Mouse (Mus musculus): ENCODE measurements around the gene Erich6b. TPM values are rescaled to one million over a fixed set of nuclear protein-coding genes. Genes with fewer than 3 reads are reported as not detected.

The Erich6b gene
- total RNA-seq (2021), result not detected
- long read RNA-seq, experiment 1, result 0 reads
- long read RNA-seq, experiment 2, result 0 reads

DNA sequence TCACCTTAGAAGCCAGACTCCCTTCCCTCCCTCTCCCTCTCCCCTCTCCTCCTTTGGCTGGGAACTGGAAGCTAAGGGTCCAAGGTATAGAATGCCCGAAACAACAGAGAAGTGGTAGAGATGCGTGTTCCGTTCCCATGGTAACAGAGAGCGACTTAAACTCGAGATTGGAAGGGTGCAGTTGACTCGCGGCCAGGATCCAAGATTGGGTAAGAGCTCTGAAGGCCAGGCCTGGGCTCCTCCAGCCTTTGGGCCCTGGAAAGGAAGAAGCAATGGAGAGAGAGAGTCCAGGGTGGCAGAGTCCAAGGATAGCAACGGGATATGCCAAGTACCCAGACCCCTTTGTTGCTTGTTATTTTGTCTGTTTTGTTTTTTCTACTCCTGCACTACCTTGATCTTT, at the start of gene Erich6b:
Gene Erich6b (plus strand): TSS at position 180 of the 400 bp plus-strand sequence.
- DNase-seq (ENCODE audit: low spot score), result no peak

DNA sequence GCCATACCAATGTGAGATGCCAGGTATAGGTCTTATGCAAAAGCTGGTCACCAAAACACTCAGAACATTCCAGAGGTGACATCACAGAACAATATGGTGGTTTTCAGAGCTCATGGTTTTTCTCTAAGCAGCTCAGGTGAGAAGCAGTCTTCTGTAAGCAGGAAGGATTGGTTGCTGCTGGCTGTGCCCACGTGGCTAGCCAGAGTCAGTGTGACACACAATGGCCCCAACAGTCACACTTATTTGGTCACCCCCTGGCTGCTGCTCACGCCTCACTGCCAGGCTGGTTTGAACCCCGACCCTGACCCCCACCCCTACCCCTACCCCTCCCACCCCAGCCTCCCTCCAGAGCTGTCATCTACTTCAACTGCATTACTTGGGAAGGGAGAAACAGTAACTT, 49.1 kb upstream of the Erich6b start, which contains the start of gene Spert:
Gene Spert (minus strand): TSS at position 139 of the 400 bp plus-strand sequence.
- DNase-seq (ENCODE audit: low spot score), result no peak

DNA sequence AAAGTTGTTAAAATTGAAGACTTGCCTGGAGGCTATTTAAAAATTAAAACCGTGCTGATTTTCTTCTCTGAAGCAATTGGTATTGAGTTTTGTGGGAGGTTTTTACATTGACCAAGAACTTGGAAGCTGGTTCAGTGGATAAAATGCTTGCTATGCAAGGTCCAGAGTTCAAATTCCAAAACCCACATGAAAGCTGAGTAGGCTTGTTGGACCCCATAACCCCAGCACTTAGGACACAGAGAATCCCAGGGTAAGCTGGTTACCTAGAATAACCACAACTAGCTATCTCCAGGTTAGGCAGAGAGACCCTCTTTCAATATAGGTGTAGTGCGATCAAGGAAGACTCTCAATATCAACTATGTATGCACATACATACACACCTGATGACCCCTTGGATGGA, 32.9 kb upstream of the Erich6b start:
- no peak for DNase-seq (ENCODE audit: low spot score)

DNA sequence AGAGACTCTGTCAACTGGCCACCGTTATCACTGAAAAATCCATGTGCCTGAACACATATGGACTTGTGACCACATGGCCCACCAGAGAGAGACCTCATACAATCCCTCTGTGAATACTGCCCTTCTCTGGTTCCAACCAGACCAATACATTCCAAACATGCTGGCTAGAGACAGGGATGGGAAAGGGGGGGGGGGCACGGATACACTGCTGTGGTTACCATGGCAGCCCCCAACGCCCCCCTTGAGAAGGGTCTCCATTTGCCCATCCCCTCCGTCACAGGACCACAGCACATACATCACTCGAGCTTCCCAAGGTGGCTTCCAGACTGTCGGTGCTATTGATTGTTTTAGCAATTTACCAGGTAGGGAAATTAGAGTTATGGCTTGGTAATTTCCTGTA, 25.7 kb upstream of the Erich6b start:
- DNase-seq (ENCODE audit: low spot score), result no peak

DNA sequence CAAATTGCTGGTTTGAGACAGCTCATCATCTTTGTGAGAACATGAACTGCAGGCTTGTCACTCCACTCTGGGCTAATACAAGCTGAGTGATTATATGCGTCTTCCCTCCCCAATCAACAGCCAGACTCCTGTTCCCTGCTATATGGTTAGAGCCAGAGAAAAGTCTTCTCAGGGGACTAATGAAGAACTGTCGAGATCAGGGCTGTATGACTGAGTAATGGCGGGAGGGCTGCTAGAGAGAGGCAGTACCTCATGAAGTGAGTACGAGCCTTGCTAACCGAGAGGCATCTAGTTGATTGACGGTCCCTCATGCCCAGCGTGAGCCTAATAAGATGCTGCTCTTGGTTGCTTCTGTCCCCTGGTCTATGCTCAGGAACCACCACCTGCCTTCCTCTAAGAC, 19.1 kb upstream of the Erich6b start:
- no peak for DNase-seq (ENCODE audit: low spot score)

DNA sequence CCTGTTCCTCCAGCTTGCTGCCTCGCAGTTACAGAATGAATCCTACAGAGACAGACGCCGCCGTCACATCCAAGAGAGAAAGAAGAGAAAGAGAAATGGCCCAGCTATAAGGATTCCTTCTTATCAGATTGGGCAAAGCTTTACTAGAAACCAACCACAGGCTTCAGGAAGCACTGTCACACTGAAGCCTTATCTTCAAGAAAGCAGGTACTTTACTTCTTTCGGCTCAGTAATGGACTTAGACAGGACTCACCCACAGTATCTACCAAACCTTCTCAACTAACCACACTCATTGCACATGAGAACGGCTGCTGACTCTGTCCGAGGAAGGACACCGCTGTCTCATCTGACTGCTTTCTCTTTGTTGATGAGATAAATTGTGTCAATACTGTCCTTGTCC, 13.2 kb upstream of the Erich6b start:
- DNase-seq (ENCODE audit: low spot score), result no peak

DNA sequence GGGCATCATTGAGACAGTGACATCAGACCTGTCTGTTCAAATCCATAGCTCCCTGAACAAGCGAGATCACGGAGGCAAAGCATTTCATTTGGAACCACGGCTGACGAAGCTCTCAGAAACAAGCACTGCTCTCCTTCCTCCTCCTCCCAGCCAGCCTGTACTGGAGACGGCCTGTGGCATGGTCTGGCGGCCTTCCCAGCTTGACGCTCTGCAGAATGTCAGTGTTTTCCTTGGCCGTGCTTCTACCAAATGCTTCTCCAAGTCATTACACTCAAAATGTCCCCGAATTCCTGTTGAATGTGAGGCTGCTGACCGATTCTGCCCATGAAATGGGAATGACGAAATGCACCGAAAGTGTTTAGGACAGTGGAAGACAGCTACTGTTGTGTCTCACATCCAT, 6.7 kb upstream of the Erich6b start:
- no peak for DNase-seq (ENCODE audit: low spot score)

DNA sequence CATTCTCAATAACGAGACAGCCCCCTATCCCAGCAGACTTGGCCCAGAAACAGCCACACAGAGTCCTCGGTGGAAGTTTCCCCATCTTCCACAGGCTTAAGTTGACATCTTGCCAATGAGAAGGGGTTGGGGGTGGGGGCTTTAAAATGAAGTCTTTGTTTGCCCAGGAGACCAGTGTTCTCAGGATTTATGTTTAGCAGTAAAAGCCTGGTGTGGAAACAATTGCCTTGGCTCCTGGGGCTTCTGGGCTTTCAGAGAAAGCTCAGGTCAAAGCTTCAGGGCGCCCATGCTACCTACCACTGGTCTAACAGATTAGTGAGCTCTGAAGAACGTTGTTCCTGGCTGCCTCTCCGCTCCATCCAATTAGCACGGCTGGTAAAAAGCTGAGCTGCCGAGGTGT, 6.0 kb upstream of the Erich6b start:
- no peak for DNase-seq (ENCODE audit: low spot score)

DNA sequence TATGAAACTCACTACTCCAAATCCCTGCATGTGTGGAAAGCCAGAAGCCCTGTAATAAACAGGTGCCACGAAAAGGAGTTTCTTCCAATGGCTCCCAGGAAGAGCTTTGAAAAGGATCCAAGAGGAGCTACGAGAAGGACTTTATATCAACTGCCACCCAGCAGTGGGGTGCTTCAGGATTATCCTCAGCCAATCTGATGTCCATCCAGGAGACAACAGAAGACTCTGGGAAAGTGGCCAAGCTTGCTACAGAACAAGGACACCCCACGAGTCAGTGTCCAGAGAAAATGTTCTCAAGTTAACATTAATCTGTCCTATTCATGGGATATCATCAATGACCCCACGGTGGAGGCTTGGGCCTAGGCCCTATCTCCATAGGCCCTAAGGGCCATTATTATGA, 4.4 kb upstream of the Erich6b start:
- no peak for DNase-seq (ENCODE audit: low spot score)

DNA sequence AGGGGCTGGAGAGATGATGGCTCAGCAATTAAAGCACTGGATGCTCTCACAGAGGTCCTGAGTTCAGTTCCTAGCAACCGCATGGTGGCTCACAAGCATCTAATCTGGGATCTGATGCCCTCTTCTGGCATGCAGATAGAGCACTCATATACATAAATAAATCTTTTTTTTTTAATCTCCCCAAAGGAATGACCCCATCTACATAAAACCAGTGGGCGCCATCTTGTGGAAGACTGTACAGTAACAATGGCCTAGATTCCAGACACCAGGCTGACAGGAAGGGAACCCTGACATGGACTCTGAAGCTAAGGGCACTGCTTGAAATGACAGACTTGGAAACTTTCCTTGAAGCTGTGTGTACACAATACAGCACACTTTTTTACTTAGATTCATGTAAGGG, 1.2 kb upstream of the Erich6b start:
- no peak for DNase-seq (ENCODE audit: low spot score)

DNA sequence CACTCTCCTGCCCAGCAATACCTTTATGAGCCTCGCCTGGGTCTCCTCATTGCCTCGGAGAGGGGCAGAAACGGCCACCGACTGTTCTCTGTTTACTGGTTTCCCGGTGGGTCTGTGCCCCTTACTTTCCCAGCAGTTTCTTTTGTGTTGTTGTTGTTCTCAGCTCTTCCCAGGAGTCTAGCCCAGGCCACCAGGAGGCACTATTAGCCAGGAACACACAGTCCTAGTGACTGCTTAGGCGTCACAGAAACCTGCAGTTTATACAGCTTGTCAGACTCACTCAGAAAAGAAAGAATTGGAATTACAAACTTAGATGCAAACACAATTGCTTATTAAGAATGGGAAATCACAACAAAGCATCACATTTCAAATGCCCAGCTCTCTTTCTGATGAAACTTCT, 690 bp upstream of the Erich6b start:
- DNase-seq (ENCODE audit: low spot score), result no peak

DNA sequence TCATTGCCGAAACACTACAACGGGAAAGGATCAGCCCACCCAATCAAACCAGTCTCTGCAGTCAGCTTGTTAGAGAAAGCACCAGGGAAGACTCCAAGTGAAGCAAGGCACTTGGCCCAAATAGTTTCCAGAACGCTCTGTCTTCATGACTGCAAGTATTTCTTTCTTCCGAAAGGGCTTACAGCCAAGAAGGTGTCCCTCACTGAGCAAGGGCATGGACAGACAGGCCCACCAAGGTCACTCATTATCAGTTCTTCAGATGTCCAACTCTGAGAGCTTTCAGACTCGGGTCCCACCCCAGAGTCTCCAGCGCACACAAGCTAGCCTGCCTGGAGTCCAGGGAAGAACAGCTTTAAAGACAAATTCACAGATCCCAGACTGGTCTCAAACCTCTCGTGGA, 3.4 kb downstream of the Erich6b start:
- no peak for DNase-seq (ENCODE audit: low spot score)

DNA sequence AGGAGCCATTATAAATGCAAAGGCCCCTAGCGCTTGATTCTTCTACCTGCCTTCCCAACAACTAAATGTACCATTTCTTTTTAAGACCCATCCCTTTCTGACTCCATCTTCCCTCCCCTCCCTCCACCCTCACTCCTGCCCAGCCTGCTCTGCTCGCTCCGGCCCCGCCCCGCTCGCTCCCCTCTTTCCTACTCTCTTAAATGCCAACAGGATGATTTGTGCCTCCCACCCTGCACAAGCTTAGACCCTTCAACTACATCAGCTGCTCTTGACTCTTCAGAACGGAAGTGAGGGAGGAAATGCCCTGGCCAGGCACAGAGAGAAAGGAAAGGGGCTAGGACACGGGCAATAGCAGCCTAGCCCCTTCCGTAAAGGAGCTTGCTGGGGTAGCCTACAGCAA, 4.0 kb downstream of the Erich6b start:
- DNase-seq (ENCODE audit: low spot score), result no peak

DNA sequence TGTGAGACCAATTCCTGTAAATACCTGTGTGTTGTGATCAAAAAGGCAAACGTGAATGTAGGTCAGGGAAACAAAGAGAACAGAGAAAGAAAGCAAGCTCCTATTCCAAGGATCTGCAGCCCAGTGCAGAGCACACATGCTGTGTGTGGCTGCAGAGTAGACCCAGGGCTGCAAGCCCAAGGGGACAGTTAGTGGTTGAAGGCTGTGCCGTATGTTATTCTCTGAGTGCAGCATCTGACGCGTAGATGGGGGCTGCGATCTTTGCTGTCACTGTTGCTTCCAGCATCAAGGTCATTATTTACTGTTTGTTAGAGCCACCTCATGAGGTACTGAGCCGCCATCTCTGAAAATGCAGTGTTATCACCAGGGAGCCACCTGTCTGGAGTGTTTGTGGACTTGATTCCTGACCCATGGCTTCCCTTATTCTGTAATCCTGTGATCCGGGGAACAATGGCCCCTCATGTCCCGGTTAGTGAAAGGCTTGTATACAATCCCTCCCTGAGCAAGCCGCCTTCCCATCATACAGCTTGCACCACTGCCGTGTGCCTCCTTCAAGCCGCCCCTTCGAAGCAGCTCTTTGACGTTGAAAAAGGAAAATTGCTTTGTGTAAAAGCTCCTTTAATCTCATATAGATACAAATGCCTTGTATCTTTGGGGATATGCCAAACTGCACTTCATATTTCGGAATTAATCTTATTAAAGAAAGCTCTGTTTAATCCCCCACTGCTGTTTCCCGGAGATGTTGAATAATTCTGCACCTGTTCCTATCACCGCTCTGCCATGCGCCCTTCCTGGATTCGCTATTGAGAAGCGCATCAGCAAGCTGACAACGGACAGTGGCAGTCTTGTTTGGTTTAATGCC, 5.1 kb downstream of the Erich6b start:
- no peak for DNase-seq (ENCODE audit: low spot score)

DNA sequence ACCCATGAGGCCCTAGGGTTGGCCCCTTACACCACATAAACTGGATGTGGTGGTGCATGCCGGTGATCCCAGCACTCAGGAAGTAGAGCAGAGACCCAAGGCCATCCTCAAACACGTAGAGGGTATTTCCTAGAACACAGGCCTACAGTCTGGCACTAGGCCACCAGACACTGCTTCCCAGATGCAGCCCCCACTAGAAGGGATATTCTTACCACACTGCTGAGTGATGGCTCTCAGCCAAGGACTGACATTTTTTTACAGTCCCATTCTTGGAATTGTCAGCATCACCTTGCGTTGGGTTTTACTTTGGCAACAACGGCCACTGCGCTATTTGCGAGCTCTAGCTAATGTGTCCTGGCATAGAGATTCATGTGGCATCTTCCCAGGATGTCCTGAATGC, 18.9 kb downstream of the Erich6b start:
- DNase-seq (ENCODE audit: low spot score), result no peak

DNA sequence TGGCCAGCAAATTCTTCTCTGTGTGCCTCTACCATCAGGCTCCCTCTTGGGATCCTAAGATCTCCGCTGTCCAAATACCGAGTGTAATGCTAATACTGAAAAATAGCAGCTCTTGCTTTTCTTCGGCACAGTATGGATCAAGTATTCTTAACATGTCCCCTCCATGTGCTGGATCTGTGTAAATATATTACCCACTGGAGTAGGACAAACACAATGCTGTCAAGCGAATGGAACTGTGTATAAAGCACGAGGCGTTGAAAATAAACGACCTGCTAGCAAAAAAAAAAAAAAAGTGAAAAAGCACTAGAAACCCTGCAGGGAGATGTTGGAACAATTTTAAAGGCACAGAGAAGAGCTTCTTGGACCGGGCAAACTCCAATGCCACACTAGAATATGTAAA, 19.5 kb downstream of the Erich6b start:
- DNase-seq (ENCODE audit: low spot score), result no peak

DNA sequence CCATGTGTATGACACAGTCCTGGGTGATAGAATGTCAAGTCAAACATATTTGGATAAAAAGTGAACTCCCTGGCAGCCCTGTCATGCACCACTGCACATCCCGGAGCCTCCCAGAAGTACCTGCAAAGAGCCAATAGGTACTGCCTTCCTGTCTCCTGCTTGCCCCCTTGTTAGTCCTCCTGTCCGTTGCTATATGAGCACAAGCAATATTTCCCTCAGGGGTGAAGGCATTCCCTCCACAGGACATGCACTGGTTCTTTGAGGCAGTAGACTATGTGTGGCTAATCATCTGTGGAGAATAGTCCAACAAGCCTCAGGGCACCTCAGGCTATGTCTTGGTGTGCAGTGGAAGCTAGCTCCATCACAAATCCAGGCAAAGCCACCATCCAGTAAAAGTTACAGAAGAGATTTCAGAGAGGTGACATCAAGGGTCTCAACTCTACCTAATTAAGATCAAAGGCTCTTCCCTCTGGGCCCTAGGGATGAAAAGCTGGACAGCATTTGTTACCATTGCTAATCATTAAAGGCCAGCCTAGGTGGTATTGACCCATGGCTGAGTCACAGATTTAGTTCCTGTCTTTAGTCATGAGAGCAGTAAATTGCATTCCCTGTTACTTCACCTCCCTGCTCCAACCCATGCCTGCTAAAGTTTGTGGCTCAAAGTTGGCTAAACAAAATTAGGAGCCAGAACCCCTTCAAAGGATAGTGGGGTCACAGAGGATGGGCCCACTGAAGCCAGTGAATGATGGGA, 23.5 kb downstream of the Erich6b start:
- DNase-seq (ENCODE audit: low spot score), result no peak

DNA sequence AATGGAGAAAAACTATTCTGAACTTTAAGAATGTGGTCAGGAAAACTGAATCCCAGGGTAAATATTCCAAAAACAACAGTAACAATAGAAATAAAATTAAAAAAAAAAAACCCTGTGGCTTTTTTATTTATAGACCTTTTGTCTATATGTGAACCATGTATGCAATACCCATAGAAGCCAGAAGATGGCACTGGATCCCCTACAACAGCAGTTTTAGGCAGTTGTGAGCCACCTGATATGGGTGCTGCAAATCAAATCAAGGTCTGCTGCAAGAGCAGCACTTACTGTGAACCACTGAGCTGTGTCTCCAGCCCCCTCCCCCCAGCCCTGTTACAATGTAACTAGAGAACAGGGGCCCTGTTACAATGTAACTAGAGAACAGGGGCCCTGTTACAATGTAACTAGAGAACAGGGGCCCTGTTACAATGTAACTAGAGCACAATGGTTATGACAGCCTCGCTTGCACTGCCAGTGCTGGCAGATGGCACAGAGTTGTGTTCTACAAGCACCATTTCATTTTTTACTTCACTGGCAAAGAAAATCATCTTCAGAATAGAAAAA, 27.1 kb downstream of the Erich6b start:
- no peak for DNase-seq (ENCODE audit: low spot score)

DNA sequence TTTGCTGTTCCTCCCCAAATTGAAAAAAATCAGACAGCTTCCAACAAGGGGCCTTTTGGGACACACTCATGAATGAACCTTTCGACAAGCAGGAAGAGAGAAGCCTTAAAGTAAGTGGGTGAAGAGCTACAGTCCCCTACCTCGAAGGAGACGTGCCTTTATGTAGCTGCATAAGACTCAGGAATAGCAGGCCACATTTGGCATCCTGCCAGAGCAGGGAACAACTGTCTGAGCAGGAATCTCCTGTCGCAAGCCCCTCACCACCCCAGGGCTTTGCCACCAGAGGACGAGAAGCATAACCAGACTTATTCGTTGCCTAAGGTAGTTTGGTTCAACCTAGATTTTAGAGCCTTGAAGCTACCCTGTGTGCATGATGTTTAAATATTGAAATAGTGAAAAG, 34.3 kb downstream of the Erich6b start:
- no peak for DNase-seq (ENCODE audit: low spot score)

DNA sequence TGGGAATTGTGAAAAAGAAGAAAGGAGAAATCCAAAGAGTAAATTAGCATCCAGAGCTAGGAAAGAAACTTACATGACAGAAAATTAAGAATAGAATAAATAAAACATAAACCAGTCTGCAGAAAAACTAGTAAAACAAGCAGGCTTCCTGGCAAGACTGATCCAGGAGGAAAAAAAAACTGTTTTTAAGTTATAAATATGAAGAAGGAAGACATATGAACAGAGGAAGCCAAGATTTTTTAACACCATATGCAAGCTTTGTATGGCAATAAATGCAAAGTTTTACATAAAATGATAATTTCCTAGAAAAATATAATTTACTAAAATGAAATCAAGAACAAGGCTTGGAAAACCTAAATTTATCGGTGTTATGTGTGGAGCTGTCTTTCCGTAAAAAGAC, 48.4 kb downstream of the Erich6b start:
- DNase-seq (ENCODE audit: low spot score), result no peak

DNA sequence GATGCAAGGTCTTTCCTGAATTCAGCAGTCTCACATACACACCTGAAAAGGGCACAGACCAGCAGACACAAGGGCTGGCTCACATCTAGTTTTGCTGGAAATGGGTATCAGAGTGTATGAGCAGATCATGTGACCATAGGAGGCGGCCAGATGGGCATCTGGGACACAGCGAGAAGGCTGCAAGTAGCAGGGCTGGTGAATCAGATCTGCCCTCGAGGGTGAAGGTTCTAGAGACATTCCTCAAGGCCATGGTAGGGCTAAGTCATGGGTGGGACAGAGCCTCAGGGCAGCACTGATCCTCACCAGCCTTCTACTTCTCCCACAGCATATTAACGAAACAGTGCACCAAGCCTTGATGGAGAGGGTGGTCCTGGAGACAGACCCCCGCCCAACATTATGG, 54.0 kb downstream of the Erich6b start:
- no peak for DNase-seq (ENCODE audit: low spot score)

DNA sequence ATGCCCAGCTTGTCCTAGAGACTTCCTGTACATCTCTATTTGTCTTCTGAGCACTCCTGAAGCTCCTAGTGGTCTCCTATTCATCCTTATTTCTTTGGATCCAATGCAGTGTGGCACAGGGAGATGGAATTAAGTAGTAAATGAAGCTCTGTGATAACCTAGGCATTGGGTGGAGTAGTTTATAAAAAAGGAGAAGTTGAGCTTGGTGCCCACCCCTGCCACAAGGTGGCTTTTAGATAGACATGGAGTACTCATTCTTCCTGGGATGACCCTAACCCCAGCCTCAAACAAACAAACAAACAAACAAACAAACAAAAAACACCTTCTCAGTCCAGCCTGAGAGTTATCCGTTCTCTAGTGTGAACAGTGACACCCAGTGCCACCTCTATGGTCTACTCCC, 55.9 kb downstream of the Erich6b start:
- no peak for DNase-seq (ENCODE audit: low spot score)

DNA sequence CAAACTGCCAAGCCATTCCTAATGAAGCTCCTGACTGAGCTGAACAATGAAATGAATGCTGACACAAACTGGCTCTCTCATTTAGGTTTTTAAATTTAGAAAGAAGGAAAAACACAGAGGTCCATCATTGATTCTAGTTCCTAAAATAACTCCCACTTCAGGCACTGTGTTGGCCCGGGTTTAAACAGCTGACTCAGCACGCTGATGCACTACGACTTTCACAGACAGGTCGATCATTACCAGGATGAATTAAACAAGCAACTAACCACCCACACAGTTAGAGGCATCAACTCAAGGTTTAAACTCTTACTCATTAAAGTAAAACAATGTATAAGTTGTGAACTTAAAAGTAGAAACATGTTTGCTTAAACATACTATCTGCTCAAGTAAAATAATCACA, 64.6 kb downstream of the Erich6b start:
- DNase-seq (ENCODE audit: low spot score), result no peak
